Mouse (Mus musculus) G1E-ER4 (cell line): ENCODE results near the gene Prss33. TPM values are rescaled to one million over a fixed set of nuclear protein-coding genes. Genes with fewer than 3 reads are reported as not detected.
"Not testable (repeated sequence)": the region's sequence is repeated elsewhere in the genome, so short reads cannot be mapped to it uniquely, and the experiment has no call there.

Experiments
- GATA1 ChIP-seq: IDR thresholded peaks from one replicate; pipeline ENCODE4 v1.8.0; 2012; ENCODE audit warnings: low read length, inconsistent platforms
- polyA plus RNA-seq: library from polyadenylated mRNA; stranded (reverse); fragments of >175 nt; gene quantifications from 2 replicates; pipeline ENCODE4 v1.2.3, GENCODE M21; 2012

The Prss33 gene
- polyA plus RNA-seq = not detected in 2 replicates

DNA sequence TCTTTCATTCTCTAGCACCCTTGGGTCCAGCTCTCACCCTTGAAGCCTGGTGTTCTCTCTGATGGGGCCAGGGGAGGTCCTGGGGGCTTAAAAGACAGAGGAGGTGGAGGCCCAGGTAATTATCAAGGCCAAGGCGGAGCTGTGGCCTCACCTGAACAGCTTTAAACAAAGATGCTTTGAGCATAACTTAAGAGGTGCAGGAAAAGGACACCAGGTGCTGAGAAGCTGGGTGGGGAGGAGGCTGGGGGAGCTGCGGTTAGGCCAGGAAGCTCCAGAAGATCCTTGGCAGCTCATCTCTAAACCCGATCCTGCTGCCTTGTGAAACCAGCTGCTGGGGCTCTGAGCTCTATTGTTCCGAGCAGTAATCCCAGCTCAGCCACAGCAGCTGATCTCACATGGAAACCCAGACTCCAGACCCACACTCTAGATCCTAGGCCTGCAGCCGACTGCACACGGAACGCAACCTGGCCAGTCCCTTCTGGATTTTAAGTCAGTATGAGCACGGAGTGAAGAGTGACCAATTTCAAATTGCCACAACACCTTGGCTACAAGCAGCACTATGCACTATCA is at the start of gene Prss33:
TSS of gene Prss33 (minus strand) at position 51 of the 570 bp plus-strand sequence.
- TF ChIP-seq GATA1 = no peak

GRCm38 (mm10) chr17:23880576-23880975 is 44.7 kb upstream of the Prss33 start, which contains the start of the genes Dcpp1 and Dcpp2:
Gene Dcpp1 (plus strand): TSS chr17:23880876.
Gene Dcpp2 (plus strand): TSS chr17:23880880.
- TF ChIP-seq GATA1 = not testable (repeated sequence)

- TF ChIP-seq GATA1 = no peak
Observed at GRCm38 (mm10) chr17:23877166-23877565, 41.3 kb upstream of the Prss33 start.

DNA sequence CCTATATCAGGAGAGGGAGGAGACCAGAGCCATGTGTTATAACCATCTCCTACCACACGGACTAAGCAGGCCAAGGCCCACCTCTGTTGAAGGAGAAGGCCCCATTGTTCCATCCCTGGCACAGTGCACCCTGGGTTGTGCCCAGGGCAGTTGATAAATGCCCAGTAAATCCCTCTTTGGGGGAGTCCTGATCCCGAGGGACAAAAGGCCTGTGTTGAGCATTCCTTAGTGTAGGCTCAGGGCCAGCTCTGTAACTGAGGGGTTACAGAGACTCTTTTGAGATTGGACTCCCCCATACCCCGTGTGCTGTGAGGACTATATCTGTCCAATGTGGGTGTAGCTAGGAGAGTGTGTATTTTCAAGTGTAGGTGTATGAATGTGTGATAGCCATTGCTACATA is 40.9 kb upstream of the Prss33 start:
- TF ChIP-seq GATA1 = no peak

DNA sequence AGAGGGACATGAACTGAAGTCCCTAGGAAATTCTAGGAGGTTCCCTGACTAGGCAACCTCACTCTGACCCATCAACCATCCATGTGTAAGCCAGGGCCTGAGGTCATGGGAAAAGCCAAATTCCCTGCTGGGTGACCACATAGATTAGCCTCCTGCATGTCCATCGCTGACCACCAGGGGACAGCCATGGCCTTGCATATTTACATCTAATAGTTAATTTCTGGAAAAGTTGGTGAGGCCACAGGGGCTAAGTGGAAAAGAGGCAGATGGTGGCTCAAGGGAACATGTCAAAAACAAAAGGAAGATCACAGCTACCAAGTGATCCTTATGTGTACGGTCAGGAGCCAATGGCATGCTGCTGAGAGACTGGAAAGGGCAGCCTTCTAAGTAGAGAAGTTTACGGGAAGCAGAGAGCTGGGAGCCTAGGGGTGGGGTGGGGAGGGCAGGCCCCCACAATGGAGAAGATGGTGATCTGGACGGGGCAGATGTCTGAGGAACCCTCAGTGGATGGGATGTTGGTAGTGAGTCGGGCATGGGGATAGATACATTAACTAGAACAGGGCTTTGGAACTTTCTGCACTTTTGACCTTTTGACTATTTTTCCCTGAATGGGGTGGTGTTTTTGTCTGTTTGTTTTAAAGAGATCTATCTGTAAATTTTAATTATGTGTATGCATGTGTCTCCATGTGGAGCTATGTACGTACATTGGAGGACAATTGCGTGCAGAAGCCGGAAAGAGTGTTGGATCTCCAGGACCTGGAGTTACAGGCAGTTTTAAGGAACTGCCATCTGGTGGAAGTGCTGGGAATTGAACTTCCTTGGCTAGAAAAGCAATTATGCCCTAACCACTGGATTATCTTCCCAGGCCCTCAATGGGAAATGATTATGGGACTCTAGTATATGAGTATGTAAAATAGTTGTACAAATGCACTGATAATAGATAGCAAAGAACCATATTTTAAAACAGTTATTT is 38.3 kb upstream of the Prss33 start:
- no peak for TF ChIP-seq GATA1

DNA sequence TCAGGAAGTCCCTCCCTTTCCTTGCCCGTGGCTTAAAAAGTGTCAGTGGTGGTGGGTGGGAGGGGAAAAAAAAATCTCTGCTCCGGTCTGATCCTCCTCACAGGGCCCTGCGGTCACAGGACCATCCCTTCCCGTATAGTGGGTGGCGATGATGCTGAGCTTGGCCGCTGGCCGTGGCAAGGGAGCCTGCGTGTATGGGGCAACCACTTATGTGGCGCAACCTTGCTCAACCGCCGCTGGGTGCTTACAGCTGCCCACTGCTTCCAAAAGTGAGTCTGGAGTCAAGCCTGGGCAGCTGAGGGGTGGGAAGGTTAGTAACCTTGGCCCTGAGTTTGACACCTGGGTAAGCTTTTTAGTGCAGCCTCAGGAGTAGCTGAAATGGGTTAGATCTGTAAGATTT is 32.7 kb upstream of the Prss33 start:
- TF ChIP-seq GATA1 = no peak

- no peak for TF ChIP-seq GATA1
Observed at GRCm38 (mm10) chr17:23867756-23868155, 31.9 kb upstream of the Prss33 start, which contains the start of gene Prss21. Gene Prss21 (plus strand): TSS chr17:23868056.

- TF ChIP-seq GATA1 = no peak
Observed at GRCm38 (mm10) chr17:23862926-23863325, 27.1 kb upstream of the Prss33 start.

DNA sequence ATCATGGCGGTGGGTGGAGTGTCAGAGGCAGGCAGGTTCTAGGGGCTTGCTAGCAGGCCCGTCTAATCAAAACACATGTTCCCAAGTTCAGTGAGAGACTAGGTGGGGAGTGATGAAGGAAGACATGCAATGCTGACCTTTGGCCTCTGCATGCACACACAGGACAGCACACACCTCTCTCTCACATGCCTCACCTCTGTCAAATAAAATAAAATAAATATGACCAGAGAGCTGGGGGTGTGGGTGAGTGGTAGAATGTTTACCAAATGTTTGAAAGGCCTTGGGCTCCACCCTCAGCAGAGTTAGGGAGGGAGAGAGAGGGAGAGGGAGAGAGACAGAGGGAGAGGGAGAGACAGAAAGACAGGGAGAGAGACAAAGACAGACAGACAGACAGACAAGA is 22.1 kb upstream of the Prss33 start:
- no peak for TF ChIP-seq GATA1

DNA sequence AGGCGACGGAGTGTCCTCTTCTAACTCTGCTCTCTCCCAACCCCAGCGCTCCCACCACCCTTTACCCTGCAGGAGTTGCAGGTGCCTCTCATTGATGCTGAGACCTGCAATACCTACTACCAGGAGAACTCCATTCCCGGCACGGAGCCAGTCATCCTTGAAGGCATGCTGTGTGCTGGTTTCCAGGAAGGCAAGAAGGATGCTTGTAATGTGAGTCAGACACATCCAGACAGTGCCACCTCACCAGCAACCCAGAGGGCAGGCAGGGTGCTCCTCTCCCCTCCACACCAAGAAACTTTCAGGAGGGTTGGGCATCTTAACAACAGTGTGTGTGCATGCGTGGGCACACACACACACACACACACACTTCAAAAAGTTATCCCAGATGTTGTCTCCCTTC is 21.3 kb upstream of the Prss33 start:
- no peak for TF ChIP-seq GATA1

DNA sequence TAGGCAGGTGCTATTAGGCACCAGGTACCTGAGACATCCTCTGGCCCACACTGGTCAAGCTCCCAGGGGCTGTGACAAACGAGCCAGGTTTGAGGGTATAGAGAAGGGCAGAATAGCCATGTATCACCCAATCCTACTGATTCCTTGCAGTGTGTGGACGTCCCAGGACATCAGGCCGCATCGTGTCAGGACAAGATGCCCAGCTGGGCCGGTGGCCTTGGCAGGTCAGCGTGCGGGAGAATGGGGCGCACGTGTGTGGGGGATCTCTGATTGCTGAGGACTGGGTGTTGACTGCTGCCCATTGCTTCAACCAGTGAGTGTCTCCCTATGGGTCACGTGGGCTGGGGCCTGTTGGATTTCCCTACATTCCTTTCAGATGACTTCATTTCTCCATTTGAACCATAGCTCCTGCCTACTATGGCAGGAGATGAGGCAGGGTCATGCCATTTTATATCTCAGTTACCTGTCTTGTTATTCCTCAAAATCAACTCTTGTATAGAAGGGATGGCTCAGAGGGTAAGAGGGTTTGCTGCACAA is 18.4 kb upstream of the Prss33 start:
- TF ChIP-seq GATA1 = no peak

DNA sequence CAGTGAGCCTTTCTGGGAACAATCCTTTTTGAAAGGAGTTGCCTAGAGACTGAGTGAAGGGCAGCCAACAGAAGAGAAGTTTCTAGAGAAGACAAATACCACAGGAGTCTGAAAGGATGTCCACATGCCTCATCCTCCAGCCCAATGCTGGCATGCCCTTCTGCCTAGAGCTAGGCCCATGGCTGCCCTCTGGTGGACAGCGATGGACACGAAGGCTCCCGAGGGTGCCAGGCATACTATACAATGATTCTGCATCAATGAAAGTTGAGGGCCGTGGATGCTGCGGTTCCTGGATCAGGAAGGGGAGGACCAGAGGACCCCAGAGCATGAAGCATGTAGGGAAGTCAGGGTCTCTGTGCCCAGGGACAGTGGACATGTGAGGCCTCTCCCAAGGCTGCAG is 17.4 kb upstream of the Prss33 start:
- TF ChIP-seq GATA1 = no peak

DNA sequence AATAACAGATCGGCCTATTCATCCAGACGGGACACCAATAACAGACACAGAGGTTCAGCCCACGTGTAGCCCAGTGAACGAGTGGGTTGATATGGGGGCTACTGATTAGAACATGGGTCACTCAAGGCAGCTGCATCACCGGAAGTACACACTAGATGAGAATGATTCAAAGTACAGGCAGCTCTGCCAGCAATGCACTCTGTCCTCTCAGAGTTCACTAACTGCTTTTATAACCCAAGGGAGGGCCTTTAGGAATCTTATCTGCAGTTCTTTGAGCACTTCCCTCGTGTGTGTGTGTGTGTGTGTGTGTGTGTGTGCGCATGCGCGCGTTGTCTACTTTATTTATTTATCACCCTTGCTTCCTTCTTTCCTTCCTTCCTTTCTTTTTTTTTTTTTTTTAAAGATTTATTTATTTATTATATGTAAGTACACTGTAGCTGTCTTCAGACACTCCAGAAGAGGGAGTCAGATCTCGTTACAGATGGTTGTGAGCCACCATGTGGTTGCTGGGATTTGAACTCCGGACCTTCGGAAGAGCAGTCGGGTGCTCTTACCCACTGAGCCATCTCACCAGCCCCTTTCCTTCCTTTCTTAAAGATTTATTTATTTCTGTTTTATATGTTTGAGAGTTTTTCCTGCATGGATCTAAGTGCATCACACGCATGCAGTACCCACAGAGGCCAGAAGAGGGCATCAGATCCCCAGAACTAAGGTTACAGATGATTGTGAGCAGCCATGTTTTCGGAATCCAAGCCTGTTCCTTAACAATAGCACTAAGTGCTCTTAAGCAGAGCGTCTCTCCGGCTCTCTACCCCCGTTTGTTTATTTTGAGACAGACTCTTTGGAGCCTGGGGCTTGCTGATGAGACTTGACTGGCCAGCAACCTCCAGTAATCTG is 15.2 kb upstream of the Prss33 start:
- no peak for TF ChIP-seq GATA1

DNA sequence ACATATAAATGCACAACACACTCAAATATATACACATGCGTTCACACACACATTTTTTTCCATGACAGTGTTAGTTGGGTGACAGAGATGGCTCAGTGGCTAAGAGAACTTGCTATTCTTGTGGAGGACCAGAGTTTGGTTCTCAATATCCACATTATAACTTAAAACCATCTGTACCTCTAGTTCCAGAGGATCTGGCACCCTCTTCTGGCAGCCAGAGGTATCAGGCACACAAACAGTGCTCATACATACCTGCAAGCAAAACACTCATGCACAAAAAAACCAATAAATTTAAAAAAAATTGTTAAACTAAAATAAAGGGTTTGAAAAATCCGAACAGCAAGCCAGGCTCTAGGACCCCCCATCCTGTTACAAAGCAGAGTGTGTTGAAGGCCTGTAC is 14.2 kb upstream of the Prss33 start:
- TF ChIP-seq GATA1 = no peak

- no peak for TF ChIP-seq GATA1
Observed at GRCm38 (mm10) chr17:23843812-23844273, 8.0 kb upstream of the Prss33 start, which contains the start of the genes Prss32 and Prss41. Gene Prss32 (plus strand): TSS chr17:23843855. Gene Prss41 (minus strand): TSS chr17:23844172.
